Mouse (Mus musculus): ENCODE data around the gene Padi1.

Padi1 gene

GRCm38 (mm10) chr4:140785217-140785616 lies 60.4 kb downstream of the Padi1 start:
- DNase-seq (ENCODE audit: low read depth in 1 of 2, low spot score in 2 of 2): no peak

- no peak for DNase-seq (ENCODE audit: low read depth in 1 of 2, low spot score in 2 of 2)
These were observed 61.2 kb downstream of the Padi1 start for GRCm38 (mm10) chr4:140784292-140784945.

DNA sequence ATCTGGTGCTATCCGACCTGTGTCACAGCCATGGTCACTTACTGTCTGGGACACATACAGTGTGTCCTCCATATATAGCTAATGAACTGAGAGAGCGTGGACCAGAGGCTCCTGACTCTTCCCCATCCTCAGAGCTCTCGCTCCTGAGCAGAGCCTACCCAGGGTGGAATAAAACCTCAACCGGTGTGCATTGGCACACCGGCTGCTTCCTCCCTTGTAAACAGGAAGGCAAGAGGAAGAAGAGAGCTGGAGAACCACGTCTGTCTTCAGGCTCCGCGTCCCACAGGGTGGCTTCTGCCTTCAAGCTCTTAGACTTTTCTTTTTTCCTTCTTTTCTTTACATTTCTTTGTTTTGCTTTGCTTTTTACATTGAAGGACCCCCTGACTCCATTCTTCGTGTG lies 62.8 kb downstream of the Padi1 start:
- DNase-seq (ENCODE audit: low read depth in 1 of 2, low spot score in 2 of 2): no peak

- DNase-seq (ENCODE audit: low read depth in 1 of 2, low spot score in 2 of 2): no peak
These were observed 65.1 kb downstream of the Padi1 start for GRCm38 (mm10) chr4:140780507-140780906.

- no peak for DNase-seq (ENCODE audit: low read depth in 1 of 2, low spot score in 2 of 2)
These were observed 65.7 kb downstream of the Padi1 start for GRCm38 (mm10) chr4:140779803-140780397.

GRCm38 (mm10) chr4:140776623-140777022 lies 69.0 kb downstream of the Padi1 start:
- DNase-seq (ENCODE audit: low read depth in 1 of 2, low spot score in 2 of 2): no peak

DNA sequence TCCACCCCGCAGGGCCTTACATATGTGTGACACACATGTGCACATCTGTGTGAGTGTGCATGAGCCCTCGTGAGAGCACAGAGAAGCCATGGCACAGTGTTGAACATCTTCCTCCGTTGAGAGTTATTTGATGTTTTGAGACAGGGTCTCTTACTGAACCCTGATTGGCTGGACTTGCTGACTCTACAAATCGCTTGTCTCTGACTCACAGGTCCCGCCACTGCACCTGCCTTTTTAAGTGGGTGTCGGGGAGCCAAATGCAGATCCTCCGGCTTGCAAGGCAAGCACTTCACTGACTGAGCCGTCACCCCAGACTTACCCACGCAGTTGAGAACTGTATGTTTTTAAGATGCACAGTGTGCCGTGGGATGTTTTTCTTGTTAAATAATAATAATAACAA lies 69.7 kb downstream of the Padi1 start:
- no peak for DNase-seq (ENCODE audit: low read depth in 1 of 2, low spot score in 2 of 2)

GRCm38 (mm10) chr4:140774893-140775292 lies 70.7 kb downstream of the Padi1 start:
- no peak for DNase-seq (ENCODE audit: low read depth in 1 of 2, low spot score in 2 of 2)

DNA sequence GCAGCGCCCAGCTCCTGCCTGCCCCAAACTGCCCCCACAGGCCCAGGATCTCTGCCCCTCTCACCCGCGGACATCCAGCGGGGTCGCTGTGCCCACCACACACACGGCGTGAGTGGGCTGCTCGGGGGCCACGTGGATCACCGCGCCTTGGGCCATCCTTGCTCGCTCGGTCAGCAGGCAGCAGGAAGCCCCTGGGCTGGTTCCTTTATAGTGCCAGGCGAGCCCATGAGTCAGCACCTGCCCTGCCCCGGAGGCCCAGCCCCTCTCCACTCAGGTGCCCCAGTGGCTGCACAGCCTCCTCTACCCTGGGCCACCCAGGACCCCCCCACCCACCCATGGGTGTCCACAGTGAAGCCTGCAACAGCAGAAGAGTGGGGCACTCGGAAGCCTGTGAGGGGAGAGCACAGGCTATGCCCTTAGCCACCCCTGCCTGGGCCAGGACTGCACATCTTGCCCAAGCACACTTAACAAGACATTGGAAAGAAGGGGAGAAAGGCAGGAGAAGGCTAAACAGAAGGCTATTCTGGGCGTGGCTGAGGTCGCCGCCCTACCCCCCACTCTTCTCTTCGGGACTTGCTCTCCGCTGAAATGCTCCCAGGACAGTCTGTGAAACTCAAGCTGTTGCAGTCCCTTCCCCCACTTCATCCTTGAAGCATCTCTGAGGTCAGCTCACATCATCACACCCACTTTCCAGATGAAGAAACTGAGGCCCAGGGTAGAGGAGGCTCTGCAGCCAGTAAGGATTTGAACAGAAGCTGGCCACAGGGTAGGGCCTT lies 71.4 kb downstream of the Padi1 start, which contains the start of gene Padi4:
Padi4 (minus strand) TSS at position 212 of the 776 bp plus-strand sequence.
- no peak for DNase-seq (ENCODE audit: low read depth in 1 of 2, low spot score in 2 of 2)

- peak in 1 of 2 experiments; percentile 32 for DNase-seq (ENCODE audit: low read depth in 1 of 2, low spot score in 2 of 2)
These were observed 74.5 kb downstream of the Padi1 start for GRCm38 (mm10) chr4:140771091-140771490.

- DNase-seq (ENCODE audit: low read depth in 1 of 2, low spot score in 2 of 2): no peak
These were observed 75.1 kb downstream of the Padi1 start for GRCm38 (mm10) chr4:140770433-140770832.

GRCm38 (mm10) chr4:140768973-140769372 lies 76.6 kb downstream of the Padi1 start:
- DNase-seq (ENCODE audit: low read depth in 1 of 2, low spot score in 2 of 2): no peak

GRCm38 (mm10) chr4:140765936-140766335 lies 79.6 kb downstream of the Padi1 start:
- DNase-seq (ENCODE audit: low read depth in 1 of 2, low spot score in 2 of 2): no peak

DNA sequence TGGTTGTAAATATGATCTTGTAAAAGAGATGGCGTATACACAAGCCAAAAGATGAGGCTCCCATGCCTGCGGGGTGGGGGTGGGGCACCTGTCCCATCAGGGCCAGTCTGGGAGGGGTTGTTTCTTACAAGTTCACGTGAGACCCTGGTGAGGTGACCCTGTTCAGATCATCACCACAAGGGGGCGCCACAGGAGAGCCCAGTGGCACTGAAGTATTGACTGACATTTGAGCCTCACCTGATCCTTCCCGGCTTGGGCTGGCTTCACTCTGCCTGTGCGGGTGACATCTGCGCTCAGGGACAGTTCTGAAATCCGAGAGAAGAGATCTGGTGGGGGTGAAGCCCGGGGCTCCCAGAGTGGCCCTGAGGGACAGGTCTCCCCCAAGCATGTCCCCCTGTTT lies 82.4 kb downstream of the Padi1 start:
- DNase-seq (ENCODE audit: low read depth in 1 of 2, low spot score in 2 of 2): peak in 1 of 2 experiments; percentile 52
